Mouse (Mus musculus) right cerebral cortex, postnatal 36 days (tissue): ENCODE data around the gene Tmprss11e.

Source experiments
- DNase-seq, 2 experiments: peaks; one replicate each; pipeline ENCODE4 v3.0.0; 2022; ENCODE audit warnings: low spot score in 2 of 2, mixed read lengths in 1 of 2

Tmprss11e gene

DNA sequence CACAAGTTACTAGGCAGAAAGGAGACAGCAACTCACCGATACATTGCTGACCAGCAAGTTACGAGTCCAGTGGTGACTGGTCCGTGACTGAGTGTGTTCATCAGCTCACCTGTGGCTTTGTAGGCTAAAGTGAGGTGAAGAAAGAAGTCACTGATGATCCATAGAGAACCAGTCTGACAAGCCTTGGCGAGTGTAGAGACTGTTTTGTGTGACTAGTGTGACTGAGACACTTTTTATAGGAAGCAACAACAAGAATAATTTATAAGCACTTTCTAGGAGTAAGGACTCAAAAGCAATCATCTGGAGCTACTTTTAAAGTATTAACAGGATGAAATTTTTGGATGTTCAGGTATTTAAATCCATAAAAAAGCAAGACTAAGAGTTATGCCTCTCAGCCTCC is at the start of gene Tmprss11e:
TSS of gene Tmprss11e (minus strand) at position 101 of the 400 bp plus-strand sequence.
- no peak for DNase-seq

DNA sequence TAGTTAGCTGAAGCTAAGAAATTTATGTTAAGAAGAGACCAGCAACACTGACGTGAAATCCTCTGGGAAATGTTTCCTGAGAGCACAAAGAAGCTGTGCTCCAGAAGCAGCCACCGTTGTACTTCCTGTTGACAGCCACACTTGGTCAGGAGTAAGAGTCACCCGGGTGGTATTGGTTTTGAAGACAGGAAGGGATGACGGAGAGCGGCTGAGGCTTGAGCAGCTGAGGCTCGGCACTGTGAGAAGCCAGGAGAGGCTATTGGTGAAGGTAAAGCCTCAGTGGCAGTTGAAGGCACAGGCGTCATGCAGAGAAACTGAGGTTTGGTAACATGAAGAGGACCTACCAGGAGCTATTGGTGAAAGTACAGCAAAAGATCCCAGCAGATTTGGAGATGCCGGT is 47.2 kb upstream of the Tmprss11e start:
- no peak for DNase-seq

DNA sequence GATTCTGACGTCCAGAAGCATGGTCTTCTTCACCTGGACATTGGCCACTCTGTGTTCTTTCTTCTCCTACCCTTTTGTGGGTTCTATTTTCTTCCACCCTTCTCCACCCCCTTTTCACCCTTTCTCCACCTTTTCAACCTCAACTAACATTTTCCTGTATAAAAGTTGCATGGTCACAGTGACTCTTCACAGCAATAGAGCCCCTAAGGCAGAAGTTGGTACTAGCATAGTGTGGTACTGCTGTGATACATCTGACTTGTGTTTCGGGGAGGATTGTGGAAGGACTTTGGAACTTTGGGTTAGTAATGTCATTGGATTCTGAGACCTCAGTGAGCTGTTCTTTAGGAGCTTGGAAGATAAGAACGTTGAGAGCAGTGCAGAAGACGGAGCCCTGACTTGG is 46.6 kb upstream of the Tmprss11e start:
- DNase-seq, result no peak

DNA sequence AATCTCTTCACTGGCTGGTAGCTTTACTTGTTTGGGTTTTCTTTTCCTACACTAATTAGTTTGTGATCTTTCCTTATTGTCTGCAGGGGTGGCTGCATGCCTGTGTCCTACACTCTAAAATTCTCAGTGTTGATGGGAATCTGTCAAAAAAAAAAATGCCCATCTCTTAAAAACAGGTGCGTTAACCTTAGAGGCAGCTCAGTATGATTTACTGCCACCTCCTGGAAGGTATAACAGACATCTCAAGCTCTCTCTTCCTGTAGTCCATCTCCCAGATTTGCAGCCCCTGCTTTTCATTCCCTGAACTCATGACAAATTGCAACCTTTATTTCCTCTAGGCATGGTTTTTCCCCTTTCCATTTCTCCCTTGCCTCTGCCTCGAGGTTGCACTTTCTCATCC is 44.3 kb upstream of the Tmprss11e start:
- DNase-seq, result no peak

DNA sequence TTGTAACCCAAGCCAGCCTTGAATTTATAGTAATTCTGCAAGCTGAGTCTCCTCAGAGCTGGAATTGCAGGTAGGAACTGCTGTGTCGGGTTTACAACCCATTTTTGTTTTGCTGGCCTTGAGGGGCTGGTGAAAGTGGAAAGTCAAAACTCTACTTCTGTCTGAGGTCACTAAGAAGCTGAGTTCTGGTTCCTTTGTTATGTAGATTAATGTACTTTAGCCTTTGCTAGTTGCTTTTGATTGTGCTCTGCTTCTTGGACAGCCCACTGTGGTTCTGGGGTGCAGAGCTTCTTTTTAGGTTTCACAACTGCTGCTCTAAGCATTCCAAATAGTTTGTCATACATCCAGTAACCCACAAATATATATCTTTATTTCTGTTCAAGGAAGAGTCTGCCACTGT is 41.2 kb upstream of the Tmprss11e start:
- DNase-seq, result no peak

DNA sequence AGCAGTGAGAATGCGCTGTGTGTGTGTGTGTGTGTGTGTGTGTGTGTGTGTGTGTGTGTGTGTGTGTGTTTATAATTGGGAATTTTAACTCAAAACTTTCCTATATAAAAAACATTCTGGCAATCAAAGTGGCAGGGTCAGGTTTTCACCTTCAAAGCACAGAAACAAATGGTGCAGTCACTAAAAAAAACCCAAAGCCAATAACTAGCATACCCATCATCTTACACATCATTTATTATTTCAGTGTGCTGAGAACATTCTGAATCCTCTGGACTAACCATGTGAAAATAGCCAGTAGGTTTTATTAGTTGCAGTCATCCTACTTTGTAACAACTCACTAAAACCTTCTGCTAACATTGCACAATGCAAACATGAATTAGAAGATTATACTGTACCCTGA is 38.6 kb upstream of the Tmprss11e start:
- DNase-seq, result no peak

DNA sequence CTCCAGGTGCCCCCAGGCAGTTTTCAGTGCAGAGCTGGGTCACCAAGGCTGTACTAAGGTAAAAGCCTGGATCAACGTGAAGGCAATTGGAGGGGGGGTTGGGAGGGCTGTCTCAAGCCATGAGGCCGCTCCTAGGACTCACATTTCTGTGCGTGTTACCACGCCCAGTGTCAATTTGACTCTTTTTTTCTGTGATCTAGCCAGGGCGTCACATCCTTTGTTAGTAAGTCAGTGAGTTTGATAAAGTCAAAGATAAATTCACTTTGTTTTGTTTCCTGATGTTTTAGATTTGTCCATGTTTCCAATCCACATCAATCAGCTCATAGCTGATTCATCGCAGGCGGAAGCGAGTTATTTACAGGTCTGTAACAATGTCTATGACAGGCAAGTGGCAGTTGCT is 37.4 kb upstream of the Tmprss11e start:
- no peak for DNase-seq

DNA sequence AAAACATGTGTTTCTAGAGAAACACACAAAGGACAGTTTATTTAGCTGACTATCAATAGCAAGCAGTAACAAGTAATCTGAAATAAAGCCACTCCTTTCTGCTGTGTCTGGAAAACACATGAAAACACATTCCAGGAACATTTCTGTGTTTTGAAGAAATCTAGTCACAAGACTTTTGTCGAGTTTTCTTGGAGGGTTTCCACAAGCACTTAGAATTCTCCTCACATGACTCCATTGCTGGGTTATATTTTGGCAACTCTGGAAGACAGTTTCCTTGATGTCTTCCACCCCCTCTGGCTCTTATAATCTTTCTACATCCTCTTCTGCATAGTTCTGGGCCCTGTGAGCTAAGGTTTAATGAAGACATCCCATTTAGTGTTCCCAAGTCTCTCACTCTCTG is 32.9 kb upstream of the Tmprss11e start:
- DNase-seq, result no peak

DNA sequence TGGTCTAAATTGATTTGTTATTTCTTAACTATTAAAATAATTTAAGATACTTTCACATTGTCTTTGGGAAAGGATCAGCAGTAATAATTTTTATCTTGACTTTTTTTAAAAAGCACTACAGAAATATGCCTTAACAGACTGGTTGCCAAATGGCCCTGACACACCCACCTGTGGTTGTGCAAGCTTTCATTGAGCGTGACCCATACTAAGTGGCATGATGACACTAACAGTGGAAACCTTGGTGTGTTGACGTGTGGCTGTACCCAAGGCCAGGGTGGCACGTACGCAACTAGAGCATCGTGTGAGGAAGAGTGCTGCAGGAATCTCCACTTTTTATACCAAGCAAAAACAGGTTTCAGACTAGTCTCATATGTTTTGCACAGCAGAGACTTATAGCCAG is 31.3 kb upstream of the Tmprss11e start:
- DNase-seq, result no peak

DNA sequence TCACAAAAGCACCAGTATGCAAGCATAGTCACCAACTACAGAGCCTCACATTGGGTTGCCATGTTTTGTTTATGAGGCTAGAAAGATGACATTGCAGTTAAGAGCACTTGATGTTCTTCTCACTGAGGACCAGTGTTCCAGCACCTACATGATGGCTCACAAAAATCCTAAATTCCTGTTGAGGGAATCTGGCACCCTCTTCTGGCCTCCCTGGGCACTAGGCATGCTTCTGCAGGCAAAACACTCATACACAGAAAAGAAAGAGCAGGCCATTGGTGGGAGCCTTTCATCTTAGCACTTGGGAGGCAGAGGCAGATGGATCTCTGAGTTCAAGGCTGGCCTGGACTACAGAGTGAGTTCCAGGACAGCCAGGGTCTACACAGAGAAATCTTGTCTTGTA is 25.4 kb upstream of the Tmprss11e start:
- DNase-seq, result no peak

DNA sequence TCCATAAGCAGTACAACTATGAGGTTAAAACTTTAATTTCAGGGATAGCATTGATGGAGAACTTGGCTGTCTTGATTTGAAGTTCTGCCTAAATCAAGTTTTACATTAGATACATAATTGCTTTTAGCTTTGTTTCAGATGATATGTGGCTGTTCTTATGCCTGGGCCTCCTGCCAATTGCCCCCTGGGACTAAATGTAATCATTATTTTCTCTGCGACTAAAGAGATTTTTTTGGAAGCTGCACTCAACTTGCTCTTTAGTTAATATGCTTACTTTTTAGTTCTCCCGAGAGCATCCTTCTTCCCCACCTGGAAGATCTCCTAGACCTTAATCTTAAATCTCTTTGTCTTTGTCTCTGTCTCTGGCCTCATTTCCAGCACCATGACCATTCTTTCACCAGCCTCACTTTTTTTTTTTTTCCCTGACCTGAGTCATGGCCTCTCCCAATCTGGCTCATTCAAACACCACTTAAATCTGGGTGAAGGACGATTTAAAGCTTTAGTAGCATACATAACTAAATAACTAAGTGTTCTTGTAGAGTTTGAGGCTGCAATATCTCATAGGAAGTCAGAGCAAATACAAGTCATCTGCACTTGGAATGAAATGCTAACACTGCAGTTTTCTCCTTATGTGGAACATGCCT is 23.5 kb upstream of the Tmprss11e start:
- DNase-seq, result no peak

DNA sequence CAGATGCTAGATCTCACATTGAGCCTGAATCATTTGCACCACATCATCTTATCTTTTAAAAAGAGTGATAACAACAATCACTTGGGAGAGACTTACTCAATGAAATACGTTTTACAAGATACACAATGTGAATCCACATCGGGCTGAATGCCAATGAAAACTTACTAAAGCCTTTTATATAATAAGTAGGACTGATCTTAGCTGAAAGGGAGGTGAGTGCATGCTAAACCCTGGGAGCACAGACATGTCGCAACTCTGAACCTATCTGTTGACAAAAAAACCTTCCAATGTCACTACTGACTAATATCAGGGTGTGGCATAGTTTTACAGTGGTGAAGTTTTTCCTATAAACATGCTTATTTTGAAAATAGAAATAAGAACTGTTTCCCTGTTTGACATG is 2.8 kb downstream of the Tmprss11e start:
- no peak for DNase-seq

DNA sequence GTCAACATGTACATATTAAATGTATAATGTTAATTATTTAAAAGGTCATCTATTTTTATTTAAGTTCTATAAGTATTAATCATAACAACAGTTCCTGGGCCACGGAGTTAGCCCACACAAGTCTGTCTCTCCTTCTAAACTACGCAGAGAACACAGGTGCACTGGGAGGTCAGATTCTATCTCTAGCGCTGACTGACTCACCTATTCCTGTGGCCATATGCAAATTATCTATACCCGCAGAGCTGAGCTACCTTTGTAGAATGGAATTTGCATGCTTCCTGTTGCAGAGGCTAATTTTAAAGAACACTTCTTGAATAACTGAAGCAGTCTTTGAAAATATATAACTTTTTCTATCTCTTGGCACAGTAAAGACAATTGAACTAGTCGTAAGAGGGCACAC is 4.5 kb downstream of the Tmprss11e start:
- DNase-seq, result no peak

DNA sequence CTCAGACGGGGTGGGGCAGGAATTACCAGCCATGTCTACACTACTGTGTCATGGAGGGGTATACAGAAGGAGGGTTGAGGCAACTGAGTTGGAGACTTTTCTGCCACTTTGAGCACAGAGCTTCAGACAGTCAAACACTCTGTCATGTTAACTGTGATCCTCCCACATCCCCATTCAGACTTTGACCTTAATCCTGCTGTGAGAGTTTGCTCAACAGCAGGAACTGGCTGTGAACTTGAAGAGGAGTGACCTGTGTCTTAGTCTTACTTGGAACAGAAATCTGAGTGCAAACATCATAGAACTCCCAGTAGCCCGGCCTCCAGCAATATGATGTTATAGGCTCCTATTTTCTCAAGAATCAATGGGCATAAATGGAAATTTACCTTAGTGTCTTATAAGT is 9.8 kb downstream of the Tmprss11e start:
- DNase-seq, result no peak

DNA sequence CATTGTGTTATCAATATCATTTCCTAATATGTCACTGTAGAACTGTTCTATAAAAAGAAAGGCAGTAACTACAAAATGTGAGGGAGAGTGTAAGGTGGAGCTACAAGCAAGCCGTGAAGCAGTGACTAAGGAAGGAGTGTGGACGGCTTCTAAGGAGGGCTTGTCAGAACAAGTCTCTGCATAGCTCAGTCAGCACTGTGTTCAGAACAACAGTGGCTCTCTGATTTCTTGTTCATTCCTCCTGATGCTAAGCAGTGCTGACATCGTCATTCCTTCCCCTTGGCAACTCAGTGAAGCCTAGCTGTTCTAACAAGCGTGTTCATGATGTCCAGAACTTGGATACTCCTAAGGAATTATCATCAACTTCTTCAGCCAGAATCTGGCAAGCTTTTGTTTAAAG is 15.0 kb downstream of the Tmprss11e start:
- DNase-seq, result no peak

DNA sequence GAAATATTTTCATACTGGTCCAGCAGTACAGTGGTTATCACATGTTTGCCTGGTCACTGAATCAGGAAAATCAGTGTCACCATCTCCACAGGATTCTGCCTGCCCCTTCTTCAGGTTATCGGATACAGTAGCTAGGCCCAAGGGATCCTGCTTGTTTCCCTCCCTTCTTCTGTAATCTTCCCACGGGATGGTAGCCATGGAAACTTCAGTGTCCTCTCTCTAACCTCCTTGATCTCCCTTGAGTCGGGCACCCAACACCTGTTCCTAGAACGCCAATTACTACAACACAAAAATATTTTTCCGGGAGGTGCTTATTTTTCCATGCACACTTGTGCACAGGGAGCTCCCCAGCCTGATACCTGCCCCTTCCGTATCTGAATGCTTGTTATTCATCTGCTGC is 17.0 kb downstream of the Tmprss11e start:
- no peak for DNase-seq

DNA sequence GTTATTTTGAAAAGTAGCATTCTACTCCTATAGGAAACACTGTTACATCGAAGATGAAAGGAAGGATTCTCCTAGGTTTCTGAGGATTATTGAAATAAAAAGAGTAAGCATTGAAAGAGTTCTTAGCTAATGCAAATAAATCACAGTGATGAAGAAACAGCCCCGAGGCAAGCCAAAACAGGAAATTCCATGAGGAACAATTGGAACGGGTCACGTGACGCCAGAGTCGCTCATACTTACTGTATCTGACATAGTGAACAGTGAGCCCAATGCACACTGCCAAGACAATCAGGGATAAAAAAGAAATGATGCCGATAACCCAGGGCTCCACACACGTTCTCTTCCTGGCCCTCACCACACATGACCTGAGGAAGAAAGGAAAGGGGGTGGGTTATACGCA is 18.6 kb downstream of the Tmprss11e start:
- no peak for DNase-seq

DNA sequence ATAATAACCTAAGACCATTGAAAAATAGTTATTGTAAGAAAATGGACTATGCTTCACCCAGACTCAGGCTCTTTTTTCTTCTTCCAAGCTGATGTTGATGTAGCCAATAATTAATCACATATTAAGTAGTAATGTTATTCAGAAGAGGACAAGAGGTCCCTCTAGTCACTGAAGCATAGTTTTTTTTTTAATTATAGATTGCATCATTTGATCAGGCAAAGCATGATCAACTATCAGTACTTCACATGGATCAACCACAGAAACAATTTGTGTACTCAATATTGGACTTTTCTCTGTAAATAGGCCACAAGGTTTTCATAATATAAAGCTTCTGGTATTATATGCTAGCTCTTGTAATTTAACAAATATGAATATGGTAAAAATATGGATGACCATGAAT is 20.6 kb downstream of the Tmprss11e start:
- no peak for DNase-seq

DNA sequence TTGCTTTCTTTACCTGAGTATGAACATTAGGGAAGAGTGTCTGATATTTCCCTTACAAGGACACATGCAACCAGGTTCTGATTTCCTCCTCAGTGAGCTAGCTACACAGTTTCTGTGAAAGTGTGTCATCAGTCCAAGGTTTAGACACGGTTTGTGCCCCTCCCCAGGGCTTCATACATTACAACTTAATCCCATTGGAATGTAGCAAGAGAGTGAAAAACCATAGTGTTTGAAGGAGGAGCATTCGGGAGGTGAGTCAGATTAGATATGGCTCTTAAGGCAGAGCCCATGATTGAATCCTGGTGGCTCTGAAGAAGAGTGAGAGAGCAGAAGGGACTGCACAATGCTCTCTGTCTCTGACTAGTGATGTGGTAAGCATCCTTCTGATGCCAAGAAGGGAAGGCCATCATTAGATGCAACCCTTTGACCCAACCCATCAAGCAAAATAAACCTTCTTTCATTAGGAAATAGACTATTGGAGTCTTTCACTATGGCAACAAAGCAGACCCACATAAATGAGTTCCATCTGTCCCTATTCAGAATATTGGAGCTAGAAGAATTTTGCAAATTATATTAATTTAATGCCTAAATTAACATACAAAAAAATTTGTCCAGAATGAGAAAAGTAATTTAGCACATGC is 22.7 kb downstream of the Tmprss11e start:
- DNase-seq, result no peak

DNA sequence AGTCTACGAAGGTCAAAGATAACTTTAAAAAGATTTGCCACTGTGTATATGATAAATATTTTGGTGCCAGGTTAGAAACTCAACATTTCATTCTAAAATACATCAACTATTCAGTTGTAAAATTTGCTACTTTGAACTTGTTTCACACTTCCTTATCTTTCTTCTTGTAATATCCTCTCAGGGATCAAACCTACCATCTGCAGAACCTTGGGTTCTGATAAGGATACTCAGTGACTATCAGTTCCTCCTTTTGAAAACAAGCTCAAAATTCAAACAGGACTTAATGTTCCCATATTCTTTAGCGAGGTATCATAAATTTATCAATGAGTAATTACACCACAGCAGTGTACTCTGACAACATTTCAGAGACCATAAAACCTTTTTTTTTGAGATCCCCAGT is 30.6 kb downstream of the Tmprss11e start:
- DNase-seq, result no peak

DNA sequence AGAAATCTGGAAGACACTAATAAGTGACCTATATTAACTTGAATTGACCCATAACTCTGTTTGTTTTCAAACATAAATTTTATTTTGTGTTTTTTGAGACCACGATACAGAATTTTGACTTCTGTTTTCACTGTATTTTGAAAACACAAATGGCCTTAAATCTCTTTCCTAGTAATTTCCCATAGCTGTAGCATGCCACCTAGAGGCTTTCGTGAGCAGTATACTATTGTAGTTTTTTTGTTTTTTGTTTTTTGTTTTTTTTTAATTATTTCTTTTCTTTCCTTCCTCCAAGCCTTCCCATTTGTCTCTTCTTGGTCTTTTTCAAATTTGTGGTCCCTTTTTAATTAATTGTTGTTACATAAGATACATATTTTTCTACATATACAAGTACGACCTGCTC is 40.7 kb downstream of the Tmprss11e start:
- DNase-seq, result no peak

DNA sequence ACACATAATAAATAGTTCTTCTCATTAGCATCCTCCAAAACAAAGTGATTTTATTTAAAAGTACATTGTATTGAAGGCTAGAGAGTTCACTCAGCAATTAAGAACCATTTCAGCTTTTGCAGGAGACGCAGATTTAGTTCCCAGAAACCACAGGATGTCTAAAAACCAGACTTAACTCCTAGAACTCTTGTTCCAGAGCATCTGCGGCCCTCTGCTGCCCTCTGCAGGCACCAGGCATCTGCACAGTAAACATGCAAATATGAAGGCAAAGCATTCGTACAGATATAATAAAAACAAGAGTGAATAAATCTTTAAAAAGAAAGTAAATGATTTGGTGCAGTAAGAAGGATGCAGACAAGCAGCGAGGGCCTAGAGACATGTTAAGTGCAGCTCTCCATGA is 60.9 kb downstream of the Tmprss11e start:
- peak; percentile 25 to 51 for DNase-seq

DNA sequence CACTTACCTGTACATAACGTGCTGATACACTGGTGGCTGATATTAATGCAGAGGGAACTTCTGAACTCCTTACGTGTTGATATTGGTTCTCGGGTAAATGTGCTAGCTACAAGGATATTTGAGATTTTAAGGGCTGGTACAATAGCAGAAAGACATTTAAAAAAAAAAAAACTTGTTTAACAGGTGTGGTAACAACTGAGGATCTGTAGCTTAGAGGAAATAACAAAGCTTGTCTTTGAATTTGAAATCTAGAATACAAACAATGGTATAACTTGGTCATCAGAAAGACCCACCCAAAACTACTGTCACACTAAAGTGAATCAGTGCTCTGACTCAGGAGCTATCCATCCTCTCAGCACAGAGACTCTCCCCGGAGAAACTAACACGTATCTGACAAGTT is 69.4 kb downstream of the Tmprss11e start, which contains the start of gene Tmprss11b:
TSS of gene Tmprss11b (minus strand) at position 101 of the 400 bp plus-strand sequence.
- DNase-seq, result no peak
